Mouse (Mus musculus) bone marrow, adult 2 months (tissue): ENCODE data around the gene Gapdh.

Experiments
- CTCF ChIP-seq: fragments of 200-500 bp; IDR thresholded peaks from 2 replicates; pipeline ENCODE4 v1.5.1; 2011; ENCODE audit warnings: low read length, control low read depth; ENCODE audit not compliant: control insufficient read depth, insufficient read depth
- POLR2A ChIP-seq: fragments of 200-500 bp; IDR thresholded peaks from 2 replicates; pipeline ENCODE4 v1.6.1; 2011; ENCODE audit warnings: low read depth, mild to moderate bottlenecking, control low read depth, low read length, borderline replicate concordance; ENCODE audit not compliant: control insufficient read depth

- TF ChIP-seq CTCF (no peak), POLR2A (no peak)
Measured at GRCm38 (mm10) chr6:125160854-125161760, 5.2 kb downstream of the Gapdh start.
